Mouse (Mus musculus): ENCODE results near the gene Snx9.

- no peak for TF ChIP-seq POLR2A (IDR thresholded peaks at IDR 0.05; ENCODE audit: insufficient read length, low read depth)
- no peak for TF ChIP-seq POLR2AphosphoS2 (IDR thresholded peaks at IDR 0.05; ENCODE audit: insufficient read length, low read depth)
- no peak for TF ChIP-seq CEBPB (IDR thresholded peaks at IDR 0.05; ENCODE audit: insufficient read depth, poor library complexity, severe bottlenecking)
Observed at GRCm38 (mm10) chr17:5958636-5959035, 117.5 kb downstream of the Snx9 start.

Measured in myocyte (in vitro differentiated cells).